Mouse (Mus musculus): ENCODE data around the gene Ppp4r3a.

Ppp4r3a gene

GRCm38 (mm10) chr12:100994140-100995015, 89.1 kb downstream of the Ppp4r3a start:
- no peak for DNase-seq (ENCODE audit: extremely low read depth, low read depth, low spot score)

GRCm38 (mm10) chr12:100993146-100993545, 90.4 kb downstream of the Ppp4r3a start:
- DNase-seq (ENCODE audit: extremely low read depth, low read depth, low spot score): no peak

- no peak for DNase-seq (ENCODE audit: extremely low read depth, low read depth, low spot score)
Measured at GRCm38 (mm10) chr12:100992505-100992904, 91.0 kb downstream of the Ppp4r3a start.

GRCm38 (mm10) chr12:100991119-100991518, 92.4 kb downstream of the Ppp4r3a start:
- DNase-seq (ENCODE audit: extremely low read depth, low read depth, low spot score): no peak

- no peak for DNase-seq (ENCODE audit: extremely low read depth, low read depth, low spot score)
Measured at GRCm38 (mm10) chr12:100990291-100990690, 93.2 kb downstream of the Ppp4r3a start.

- no peak for DNase-seq (ENCODE audit: extremely low read depth, low read depth, low spot score)
Measured at GRCm38 (mm10) chr12:100989780-100990288, 93.7 kb downstream of the Ppp4r3a start.

All from fat pad, adult 2 months (tissue).